11 mouse cellular contexts compared by ENCODE assay signal in the genomic region with DNA sequence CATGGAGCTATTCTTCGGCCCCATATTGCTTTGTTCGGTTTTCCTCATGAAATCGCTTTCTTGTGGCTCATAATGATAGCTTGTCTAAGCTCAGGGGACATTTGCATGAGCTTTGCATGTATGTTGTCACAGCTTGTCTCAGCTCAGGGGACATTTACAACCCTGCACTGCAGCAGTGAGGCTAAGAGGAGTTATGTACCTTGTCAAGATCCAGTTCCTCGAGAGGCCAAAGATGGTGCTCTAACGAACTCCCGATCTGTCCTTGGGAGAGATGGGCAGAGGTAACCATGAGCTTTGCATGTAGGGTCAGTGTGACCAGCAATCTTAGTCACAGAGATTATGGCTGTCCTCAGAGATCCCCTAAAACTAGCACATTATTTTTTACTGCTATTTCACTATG. TPM values are rescaled to one million over a fixed set of nuclear protein-coding genes. Genes with fewer than 3 reads are reported as not detected.
DNase-seq lines count a peak whose midpoint lies in the region; ATAC-seq and TF ChIP-seq lines count a peak whose summit lies in the region.
"Had no signal": no experiment of that assay in that cellular context is flagged by ENCODE, and none has a peak within 500 bp of the region (broad histone marks: within the 10 kb centered on the region; RNA-seq: fewer than 3 reads in every experiment).

No protein-coding gene starts in this region.

- H3K27me3 ChIP-seq in liver, embryonic 11.5 days (replicated peaks; ENCODE audit: control insufficient read depth, insufficient read depth, low read length): no peaks in the 10 kb centered on the region
- no peaks in the 10 kb centered on the region for H3K27me3 ChIP-seq in liver, postnatal 0 days (ENCODE audit: insufficient read depth, low read length)
- no peaks in the 10 kb centered on the region for H3K27me3 ChIP-seq in hindbrain, embryonic 11.5 days (ENCODE audit: control insufficient read depth, insufficient read depth, low read length)
- no peaks in the 10 kb centered on the region for H3K27me3 ChIP-seq in midbrain, embryonic 16.5 days (ENCODE audit: control insufficient read depth, insufficient read depth, low read depth, low read length)

- peak; percentile 39 for DNase-seq in heart, adult 11 months
- DNase-seq in heart, postnatal 10 days: no peak
- DNase-seq in liver, embryonic 11.5 days (ENCODE audit: low spot score): no peak
- DNase-seq in liver, postnatal 0 days: no peak
- no peak for DNase-seq in hindbrain, embryonic 11.5 days (ENCODE audit: low spot score)
- DNase-seq in thymus, adult 18-20 months: no peak
- DNase-seq in gastrocnemius, postnatal 10 days: no peak

- no peak overlapping the region for H3K27ac ChIP-seq in liver, embryonic 11.5 days (ENCODE audit: low read depth, low read length)
- no peak overlapping the region for H3K27ac ChIP-seq in liver, postnatal 0 days (ENCODE audit: low read depth)
- no peak overlapping the region for H3K27ac ChIP-seq in hindbrain, embryonic 11.5 days (ENCODE audit: low read depth, low read length)
- H3K27ac ChIP-seq in midbrain, embryonic 16.5 days (ENCODE audit: low read length): no peak overlapping the region

- WGBS in liver, embryonic 11.5 days: 79% methylated on average over 6 of the region's 6 CpGs
- WGBS in liver, postnatal 0 days (ENCODE audit: insufficient replicate concordance): 79% methylated on average over 6 of the region's 6 CpGs
- 77% methylated on average over 6 of the region's 6 CpGs for WGBS in hindbrain, embryonic 11.5 days
- WGBS in midbrain, embryonic 16.5 days: 66% methylated on average over 6 of the region's 6 CpGs

- H3K4me2 ChIP-seq in liver, embryonic 11.5 days: peak overlapping the region; percentile 59
- no peak overlapping the region for H3K4me2 ChIP-seq in liver, postnatal 0 days (ENCODE audit: low read depth, low read length)
- H3K4me2 ChIP-seq in hindbrain, embryonic 11.5 days (replicated peaks; ENCODE audit: low read depth, low read length): peak overlapping the region; percentile 68; the same call in 1 of the 2 replicates
- peak overlapping the region; percentile 64 for H3K4me2 ChIP-seq in midbrain, embryonic 16.5 days (ENCODE audit: low read length)

- no peaks in the 10 kb centered on the region for H3K9me3 ChIP-seq in liver, embryonic 11.5 days (ENCODE audit: control insufficient read depth, low read length)
- no peaks in the 10 kb centered on the region for H3K9me3 ChIP-seq in liver, postnatal 0 days (ENCODE audit: low read length)
- no peaks in the 10 kb centered on the region for H3K9me3 ChIP-seq in hindbrain, embryonic 11.5 days (ENCODE audit: control insufficient read depth, low read length)
- H3K9me3 ChIP-seq in midbrain, embryonic 16.5 days (replicated peaks; ENCODE audit: control insufficient read depth, low read length, poor library complexity, severe bottlenecking): no peaks in the 10 kb centered on the region

- intact Hi-C loops in heart, postnatal 10 days (cut with DNase I): no loop called here

- H3K36me3 ChIP-seq in liver, embryonic 11.5 days (ENCODE audit: control insufficient read depth, insufficient read depth, low read length): no peaks in the 10 kb centered on the region
- no peaks in the 10 kb centered on the region for H3K36me3 ChIP-seq in liver, postnatal 0 days (replicated peaks; ENCODE audit: insufficient read depth, low read length)
- no peaks in the 10 kb centered on the region for H3K36me3 ChIP-seq in hindbrain, embryonic 11.5 days (ENCODE audit: control insufficient read depth, insufficient read depth, low read length)
- H3K36me3 ChIP-seq in midbrain, embryonic 16.5 days (ENCODE audit: control insufficient read depth, insufficient read depth, low read length): no peaks in the 10 kb centered on the region

- H3K9ac ChIP-seq in liver, embryonic 11.5 days (ENCODE audit: low read depth, low read length): no peak overlapping the region
- H3K9ac ChIP-seq in liver, postnatal 0 days (replicated peaks): no peak overlapping the region
- H3K9ac ChIP-seq in hindbrain, embryonic 11.5 days (ENCODE audit: low read depth, low read length): no peak overlapping the region
- H3K9ac ChIP-seq in midbrain, embryonic 16.5 days (ENCODE audit: low read depth, low read length): no peak overlapping the region

- H3K4me3 ChIP-seq in liver, embryonic 11.5 days (ENCODE audit: low read depth, low read length): no peak overlapping the region
- no peak overlapping the region for H3K4me3 ChIP-seq in liver, postnatal 0 days (ENCODE audit: low read depth, low read length)
- no peak overlapping the region for H3K4me3 ChIP-seq in hindbrain, embryonic 11.5 days (ENCODE audit: low read depth, low read length)
- H3K4me3 ChIP-seq in midbrain, embryonic 16.5 days (ENCODE audit: low read depth, low read length): no peak overlapping the region

- TF ChIP-seq EP300 in liver, postnatal 0 days (IDR thresholded peaks at IDR 0.05; ENCODE audit: low read depth): no peak

- H3K4me1 ChIP-seq in liver, embryonic 11.5 days (replicated peaks; ENCODE audit: control insufficient read depth, insufficient read depth, low read length): no peaks in the 10 kb centered on the region
- peaks cover 2% of the 10 kb centered on the region; the same call in 1 of the 2 replicates for H3K4me1 ChIP-seq in liver, postnatal 0 days (ENCODE audit: insufficient read depth)
- H3K4me1 ChIP-seq in hindbrain, embryonic 11.5 days (replicated peaks; ENCODE audit: control insufficient read depth, insufficient read depth, low read length): no peaks in the 10 kb centered on the region
- no peaks in the 10 kb centered on the region; the same call in 1 of the 2 replicates for H3K4me1 ChIP-seq in midbrain, embryonic 16.5 days (ENCODE audit: control insufficient read depth, insufficient read depth, low read length)

- TF ChIP-seq CTCF in liver, postnatal 0 days (IDR thresholded peaks at IDR 0.05; ENCODE audit: low read depth): no peak

- no peak for ATAC-seq in liver, embryonic 11.5 days (replicated peaks; ENCODE audit: low FRiP score)
- ATAC-seq in liver, postnatal 0 days: no peak
- no peak for ATAC-seq in hindbrain, embryonic 11.5 days (ENCODE audit: low FRiP score)
- ATAC-seq in midbrain, embryonic 16.5 days: peak; percentile 6; the same call in 1 of the 2 replicates

RNA-seq across cellular contexts. Expression of a gene that starts 1.5 kb away (rescaled TPM):
- not detected for total RNA-seq in heart, postnatal 10 days (2021)
- not detected in 2 replicates for polyA plus RNA-seq in liver, embryonic 11.5 days (2014; fragmentation: Nextera tagmentation; extraction: Ambion mirVana)
- not detected in 2 replicates for polyA plus RNA-seq in liver, postnatal 0 days (2015; fragmentation: Nextera tagmentation; extraction: Ambion mirVana)
- polyA plus RNA-seq in hindbrain, embryonic 11.5 days (2014; fragmentation: Nextera tagmentation; extraction: Ambion mirVana): not detected in 2 replicates
- polyA plus RNA-seq in midbrain, embryonic 16.5 days (2015; fragmentation: Nextera tagmentation; extraction: Ambion mirVana): not detected in 2 replicates
- total RNA-seq in gastrocnemius, postnatal 10 days (2021): not detected
- total RNA-seq: gastrocnemius, postnatal 4 days had no signal
- polyA plus RNA-seq: C2C12; embryonic facial prominence, embryonic 11.5 days had no signal
